Mouse (Mus musculus): ENCODE data around the gene Atxn7. TPM values are rescaled to one million over a fixed set of nuclear protein-coding genes. Genes with fewer than 3 reads are reported as not detected.

Atxn7 gene
- polyA plus RNA-seq (2015; fragmentation: Illumina TruSeq; extraction: RNeasy Lipid Tissue Mini Kit (QIAGEN cat#74804); ENCODE audit: low read depth, low replicate concordance), result 13.7 TPM

DNA sequence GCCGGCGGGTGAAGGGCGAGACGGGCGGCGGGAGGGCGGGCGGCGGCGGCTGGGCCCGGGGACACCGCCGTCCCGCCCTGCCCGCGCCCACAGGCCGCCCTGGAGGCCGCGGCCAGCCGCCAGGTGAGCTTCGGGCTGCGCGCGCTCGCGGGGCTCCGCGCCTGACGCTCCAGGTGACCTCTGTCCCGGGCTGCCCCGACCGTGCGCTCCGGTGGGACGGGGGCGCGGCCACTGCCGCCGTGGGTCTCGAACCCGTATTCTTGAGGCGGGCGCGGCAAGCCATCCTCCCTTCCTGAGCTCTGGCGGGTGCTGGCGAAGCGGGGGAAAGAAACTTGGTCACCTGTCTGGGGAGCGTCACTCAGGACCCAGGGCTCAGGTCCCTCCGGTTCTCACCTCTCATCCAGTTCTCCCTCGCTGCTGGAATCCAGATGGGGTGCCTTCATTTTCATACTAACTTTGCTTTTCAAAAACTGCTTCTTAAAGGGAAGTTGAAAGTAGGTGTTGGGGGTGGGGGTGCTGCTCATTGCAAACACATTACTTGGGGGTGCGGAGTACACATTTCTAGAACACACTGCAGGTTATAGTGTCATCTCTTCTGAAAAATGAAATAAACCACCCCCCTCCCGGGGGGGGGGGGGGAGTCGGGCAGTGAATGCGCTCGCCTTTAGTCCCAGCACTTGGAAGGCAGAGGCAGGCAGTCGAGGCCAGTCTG, at the start of gene Atxn7, which contains the start of gene Thoc7:
Gene Atxn7, plus strand, starts transcription at position 40 of the 712 bp plus-strand sequence.
Gene Thoc7, minus strand, starts transcription at position 452 of the 712 bp plus-strand sequence.

DNA sequence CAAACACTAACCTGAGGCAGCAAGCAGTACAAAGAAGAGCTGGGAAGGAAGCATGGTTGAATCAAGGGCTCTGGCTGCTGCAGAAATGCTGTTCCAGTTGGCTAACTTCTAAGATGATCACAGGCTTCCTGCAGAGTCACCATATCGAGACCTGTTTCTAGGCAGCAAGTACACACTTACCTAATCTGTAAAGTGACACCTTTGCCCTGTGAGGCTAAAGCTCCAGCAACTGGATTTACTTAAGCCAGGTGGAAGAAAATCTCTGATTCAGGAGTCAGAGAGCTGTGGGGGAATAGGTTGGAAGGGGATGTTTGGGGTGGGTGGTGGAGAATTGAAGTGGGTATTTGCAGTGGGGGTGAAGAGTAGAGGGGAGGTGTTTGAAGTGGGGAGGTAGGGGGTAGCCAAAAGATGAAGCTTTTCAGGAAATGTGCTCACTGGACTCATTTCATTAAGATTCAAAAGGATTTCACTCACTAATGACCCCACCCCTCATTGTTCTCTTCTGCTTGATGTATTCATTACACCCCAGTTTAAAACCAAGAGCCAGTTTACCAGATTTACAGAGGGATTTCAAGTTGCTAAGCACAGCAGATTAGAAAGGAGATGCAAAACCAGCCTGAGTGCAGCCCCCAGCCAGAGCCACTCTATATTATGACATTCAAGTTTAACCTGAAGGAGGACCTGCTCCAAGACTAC, 46.7 kb upstream of the Atxn7 start, which contains the start of gene Gm281:
Gene Gm281, minus strand, starts transcription at position 92 of the 696 bp plus-strand sequence.

DNA sequence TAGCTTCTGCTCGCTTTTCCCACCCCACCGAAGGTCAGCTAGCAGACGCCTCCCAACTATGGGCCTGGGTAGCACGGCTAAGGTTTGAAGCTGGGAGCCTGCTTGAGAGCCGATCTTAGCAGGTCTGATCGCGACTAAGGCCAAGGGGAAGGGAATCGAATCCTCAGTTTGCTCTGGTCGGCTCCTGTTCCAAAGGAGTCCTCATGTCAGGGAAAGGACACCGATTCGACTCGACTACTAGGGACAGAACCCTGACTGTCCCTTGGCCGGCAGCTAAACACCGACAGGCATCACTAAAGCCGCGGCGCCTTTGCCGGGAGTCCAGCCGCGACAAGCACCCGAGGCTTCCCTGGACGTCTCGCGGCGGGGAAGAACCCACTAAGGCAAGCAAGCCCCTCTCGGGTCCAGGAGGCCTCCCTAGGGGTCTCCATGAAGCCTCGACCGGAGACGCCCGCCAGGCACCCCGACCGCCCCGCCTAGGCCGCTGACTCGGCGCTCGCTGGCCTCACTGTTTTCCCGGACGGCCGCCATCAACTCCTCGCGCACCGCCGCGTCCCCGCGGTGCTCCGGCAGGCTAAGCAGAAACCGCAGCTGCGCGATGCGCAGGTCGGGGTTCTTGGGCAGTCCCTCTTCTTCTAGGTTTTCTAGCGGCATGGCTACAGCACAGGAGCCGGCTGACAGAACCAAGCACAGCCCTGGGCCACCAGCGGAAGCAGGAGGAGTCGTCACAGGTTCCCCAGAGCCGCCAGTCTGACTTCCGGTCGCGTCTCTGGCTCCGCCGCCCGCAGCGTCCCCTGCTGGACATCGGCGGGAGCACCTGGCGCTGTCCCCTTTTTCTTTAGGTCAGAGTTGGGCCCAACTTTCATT, 159.2 kb downstream of the Atxn7 start, which contains the start of gene Psmd6:
Gene Psmd6, minus strand, starts transcription at position 755 of the 867 bp plus-strand sequence.

Other genes starting within 250 kb of the Atxn7 start
- not detected for gene Gm281, start 47.0 kb upstream of the Atxn7 start, polyA plus RNA-seq (2015; fragmentation: Illumina TruSeq; extraction: RNeasy Lipid Tissue Mini Kit (QIAGEN cat#74804); ENCODE audit: low read depth, low replicate concordance)
- 136 TPM for gene Thoc7, start 412 bp downstream of the Atxn7 start, polyA plus RNA-seq (2015; fragmentation: Illumina TruSeq; extraction: RNeasy Lipid Tissue Mini Kit (QIAGEN cat#74804); ENCODE audit: low read depth, low replicate concordance)
- 134 TPM for gene Psmd6, start 159.5 kb downstream of the Atxn7 start, polyA plus RNA-seq (2015; fragmentation: Illumina TruSeq; extraction: RNeasy Lipid Tissue Mini Kit (QIAGEN cat#74804); ENCODE audit: low read depth, low replicate concordance)
- gene Olfr720, start 225.4 kb downstream of the Atxn7 start, polyA plus RNA-seq (2015; fragmentation: Illumina TruSeq; extraction: RNeasy Lipid Tissue Mini Kit (QIAGEN cat#74804); ENCODE audit: low read depth, low replicate concordance), result not detected

Measured in brain, adult 10 weeks (tissue).